Mouse (Mus musculus) stomach, postnatal 0 days (tissue): ENCODE results near the gene Agtpbp1. TPM values are rescaled to one million over a fixed set of nuclear protein-coding genes. Genes with fewer than 3 reads are reported as not detected.

Experiments
- ATAC-seq: fragments of 200-750 bp; cut with Nextera tagmentation; 2 replicates; pipeline ENCODE4 v1.8.0; 2017; ENCODE audit not compliant: low FRiP score, low TSS enrichment
- DNase-seq: peaks from one replicate; pipeline ENCODE4 v3.0.0-alpha.2; 2016; ENCODE audit warnings: low spot score
- H3K27ac ChIP-seq: fragments of 300-500 bp; sonication (generic); replicated peaks from 2 replicates; pipeline ENCODE4 v1.5.1; 2014; ENCODE audit warnings: mild to moderate bottlenecking, control low read depth
- H3K27me3 ChIP-seq: fragments of 300-500 bp; sonication (generic); 2 replicates; pipeline ENCODE4 v1.6.1; 2014; ENCODE audit warnings: low read length; ENCODE audit not compliant: control insufficient read depth, insufficient read depth
- H3K36me3 ChIP-seq: fragments of 300-500 bp; sonication (generic); 2 replicates; pipeline ENCODE4 v1.6.1; 2014; ENCODE audit warnings: low read length, mixed read lengths; ENCODE audit not compliant: control insufficient read depth, insufficient read depth
- H3K4me1 ChIP-seq: fragments of 300-500 bp; sonication (generic); replicated peaks from 2 replicates; pipeline ENCODE4 v1.6.1; 2014; ENCODE audit warnings: antibody characterized with exemption; ENCODE audit not compliant: control insufficient read depth, insufficient read depth
- H3K4me2 ChIP-seq: fragments of 300-500 bp; sonication (generic); replicated peaks from 2 replicates; pipeline ENCODE4 v1.6.1; 2014; ENCODE audit warnings: low read depth, mild to moderate bottlenecking, control low read depth, moderate library complexity
- H3K4me3 ChIP-seq: fragments of 300-500 bp; sonication (generic); 2 replicates; pipeline ENCODE4 v1.5.1; 2014; ENCODE audit warnings: low read depth, low read length, control low read depth
- H3K9ac ChIP-seq: fragments of 300-500 bp; sonication (generic); 2 replicates; pipeline ENCODE4 v1.6.1; 2014; ENCODE audit warnings: mild to moderate bottlenecking, low read length, control low read depth, mixed read lengths
- H3K9me3 ChIP-seq: fragments of 300-500 bp; sonication (generic); 2 replicates; pipeline ENCODE4 v1.6.1; 2016; ENCODE audit warnings: low read length; ENCODE audit not compliant: control insufficient read depth
- CTCF ChIP-seq: IDR thresholded peaks from 2 replicates; pipeline ENCODE4 v1.5.1; 2016; ENCODE audit warnings: antibody characterized with exemption, low read depth, mild to moderate bottlenecking, moderate library complexity
- EP300 ChIP-seq: optimal IDR thresholded peaks from 2 replicates; pipeline ENCODE3; 2016; ENCODE audit warnings: antibody characterized with exemption
- WGBS: fragments of 180-500 bp; shearing (Covaris S2); extraction: QIAGEN DNeasy Blood & Tissue Kit; methylation state at CpG from one replicate; pipeline ENCODE4 v1.1.7; 2014; 5-methylcytosine and 5-hydroxymethylcytosine counted together
- polyA plus RNA-seq: library from polyadenylated mRNA; unstranded; fragments of >200 nt; fragmentation: Nextera tagmentation; extraction: Ambion mirVana; gene quantifications from 2 replicates; pipeline ENCODE4 v1.2.1, GENCODE M21; 2015

Gene Agtpbp1
- polyA plus RNA-seq, 1 experiment from 2014 or later = 12.4 TPM

DNA sequence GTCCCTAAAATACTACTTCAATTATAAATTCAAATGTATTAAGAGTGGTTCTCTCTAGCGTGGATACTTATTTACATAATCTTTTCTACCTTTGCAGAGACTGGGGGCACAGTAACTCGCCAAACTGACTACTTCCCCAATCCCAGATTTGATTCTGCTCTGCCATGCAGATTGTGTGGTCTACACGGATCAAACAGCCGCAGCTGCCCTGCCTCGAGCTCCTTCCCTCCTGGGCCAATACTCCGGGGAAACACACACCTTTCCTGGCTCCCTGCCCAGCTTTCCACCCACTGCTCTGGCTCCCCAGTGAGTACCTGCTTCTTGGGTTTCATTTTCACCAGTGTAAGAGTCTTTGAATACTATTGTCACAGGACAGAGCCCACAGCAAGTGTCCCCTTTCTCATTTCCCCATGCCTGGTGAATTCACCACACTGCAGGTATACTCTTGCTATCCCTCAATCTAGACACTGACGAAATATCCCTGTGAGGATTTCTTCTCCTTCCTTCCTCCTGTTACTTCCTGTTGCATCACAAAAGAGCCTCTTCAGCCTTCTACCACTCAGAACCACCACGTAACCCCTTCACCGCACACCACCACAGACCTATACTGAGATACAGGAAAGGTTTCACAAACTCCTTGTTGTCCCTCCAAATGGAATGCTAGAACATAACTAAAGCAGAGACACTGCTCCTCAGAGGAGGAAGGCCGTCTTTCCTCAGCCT is 75.2 kb downstream of the Agtpbp1 start:
- no peak overlapping the region for H3K4me3 ChIP-seq
- peaks cover 2% of the 10 kb centered on the region; the same call in 1 of the 2 replicates for H3K36me3 ChIP-seq
- no peaks in the 10 kb centered on the region for H3K4me1 ChIP-seq
- H3K27me3 ChIP-seq = no peaks in the 10 kb centered on the region
- ATAC-seq (peak; percentile 87), DNase-seq (peak; percentile 90)
- no peaks in the 10 kb centered on the region for H3K9me3 ChIP-seq
- WGBS = 41% methylated on average over 10 of the region's 10 CpGs
- H3K9ac ChIP-seq = no peak overlapping the region
- no peak overlapping the region; the same call in 1 of the 2 replicates for H3K4me2 ChIP-seq
- H3K27ac ChIP-seq = peak overlapping the region; percentile 59
- TF ChIP-seq CTCF = no peak
- no peak for TF ChIP-seq EP300

GRCm38 (mm10) chr13:59508584-59508983 is 76.4 kb downstream of the Agtpbp1 start:
- DNase-seq (peak; percentile 17), ATAC-seq (no peak)
- no peak overlapping the region for H3K4me3 ChIP-seq
- H3K27ac ChIP-seq = 0 out of 2 replicates have a peak overlapping the region, but pooled peaks have one; percentile 26
- WGBS = 49% methylated on average over 4 of the region's 4 CpGs
- no peaks in the 10 kb centered on the region for H3K4me1 ChIP-seq
- H3K9ac ChIP-seq = no peak overlapping the region
- H3K36me3 ChIP-seq = peaks cover 2% of the 10 kb centered on the region; the same call in 1 of the 2 replicates
- H3K27me3 ChIP-seq = no peaks in the 10 kb centered on the region
- H3K4me2 ChIP-seq = no peak overlapping the region
- H3K9me3 ChIP-seq = no peaks in the 10 kb centered on the region
- no peak for TF ChIP-seq CTCF
- TF ChIP-seq EP300 = no peak

DNA sequence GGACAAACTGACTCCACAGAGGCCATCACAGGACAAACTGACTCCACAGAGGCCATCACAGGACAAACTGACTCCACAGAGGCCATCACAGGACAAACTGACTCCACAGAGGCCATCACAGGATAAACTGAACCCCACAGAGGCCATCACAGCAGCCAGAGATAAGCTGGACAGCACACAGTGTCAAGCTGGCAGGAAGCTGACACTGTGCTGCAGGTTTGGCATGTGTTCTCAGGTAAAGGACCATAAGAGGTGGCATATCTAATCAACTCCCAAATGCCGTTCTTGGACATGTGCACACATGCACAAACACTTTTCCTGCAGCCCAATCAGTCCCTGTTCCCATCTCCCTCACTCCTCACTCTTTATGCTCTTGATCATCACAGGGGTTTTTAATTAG is 78.6 kb downstream of the Agtpbp1 start:
- no peak overlapping the region for H3K4me2 ChIP-seq
- H3K27ac ChIP-seq = no peak overlapping the region
- H3K27me3 ChIP-seq = no peaks in the 10 kb centered on the region
- no peak for ATAC-seq
- 95% methylated on average over 1 of the region's 1 CpGs for WGBS
- H3K9ac ChIP-seq = no peak overlapping the region
- no peak for DNase-seq
- H3K36me3 ChIP-seq = no peaks in the 10 kb centered on the region
- no peak overlapping the region for H3K4me3 ChIP-seq
- no peaks in the 10 kb centered on the region for H3K4me1 ChIP-seq
- TF ChIP-seq CTCF (no peak), EP300 (no peak)
- no peaks in the 10 kb centered on the region for H3K9me3 ChIP-seq

DNA sequence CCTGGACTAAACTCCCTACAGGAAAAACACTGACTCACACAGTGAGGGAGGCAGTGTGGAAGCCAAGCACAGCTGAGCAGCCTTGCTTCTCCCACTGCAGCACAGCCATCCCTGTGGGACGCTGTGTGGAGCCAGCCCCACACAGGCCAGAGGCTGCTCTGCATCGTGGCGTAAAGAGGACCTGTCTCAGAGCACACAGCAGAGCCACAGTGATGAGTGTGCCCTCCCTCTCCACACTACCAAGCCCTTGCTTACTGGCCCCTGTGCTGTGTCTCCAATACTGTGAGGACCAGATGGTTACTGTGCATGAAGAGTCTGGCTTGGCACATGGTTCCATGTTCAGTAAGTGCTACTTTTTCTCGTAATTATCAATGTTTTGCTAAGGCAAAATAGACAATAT is 79.2 kb downstream of the Agtpbp1 start:
- Histone ChIP-seq H3K4me3 (no peak overlapping the region), H3K27me3 (no peaks in the 10 kb centered on the region), H3K36me3 (no peaks in the 10 kb centered on the region), H3K9ac (no peak overlapping the region), H3K27ac (no peak overlapping the region), H3K4me1 (no peaks in the 10 kb centered on the region), H3K9me3 (no peaks in the 10 kb centered on the region), H3K4me2 (no peak overlapping the region)
- TF ChIP-seq EP300 (no peak), CTCF (no peak)
- WGBS = 80% methylated on average over 4 of the region's 4 CpGs
- DNase-seq = no peak
- ATAC-seq = no peak

GRCm38 (mm10) chr13:59503581-59503980 is 81.4 kb downstream of the Agtpbp1 start:
- Histone ChIP-seq H3K27ac (no peak overlapping the region), H3K9ac (no peak overlapping the region), H3K4me2 (no peak overlapping the region), H3K36me3 (peaks cover 5% of the 10 kb centered on the region; the same call in 1 of the 2 replicates), H3K9me3 (no peaks in the 10 kb centered on the region), H3K27me3 (no peaks in the 10 kb centered on the region), H3K4me1 (no peaks in the 10 kb centered on the region), H3K4me3 (no peak overlapping the region)
- WGBS = 77% methylated on average over 4 of the region's 4 CpGs
- DNase-seq (no peak), ATAC-seq (no peak)
- TF ChIP-seq CTCF = no peak

- TF ChIP-seq EP300 (no peak), CTCF (no peak)
- no peak for ATAC-seq
- Histone ChIP-seq H3K9ac (no peak overlapping the region), H3K27ac (no peak overlapping the region), H3K36me3 (peaks cover 11% of the 10 kb centered on the region; the same call in 1 of the 2 replicates), H3K4me2 (no peak overlapping the region), H3K4me1 (no peaks in the 10 kb centered on the region), H3K9me3 (no peaks in the 10 kb centered on the region), H3K27me3 (no peaks in the 10 kb centered on the region), H3K4me3 (no peak overlapping the region)
- 79% methylated on average over 6 of the region's 6 CpGs for WGBS
- DNase-seq = no peak
These were observed 85.2 kb downstream of the Agtpbp1 start for GRCm38 (mm10) chr13:59499831-59500230.
